Mouse (Mus musculus): Measurements from ENCODE around the gene Ptch1.

DNA sequence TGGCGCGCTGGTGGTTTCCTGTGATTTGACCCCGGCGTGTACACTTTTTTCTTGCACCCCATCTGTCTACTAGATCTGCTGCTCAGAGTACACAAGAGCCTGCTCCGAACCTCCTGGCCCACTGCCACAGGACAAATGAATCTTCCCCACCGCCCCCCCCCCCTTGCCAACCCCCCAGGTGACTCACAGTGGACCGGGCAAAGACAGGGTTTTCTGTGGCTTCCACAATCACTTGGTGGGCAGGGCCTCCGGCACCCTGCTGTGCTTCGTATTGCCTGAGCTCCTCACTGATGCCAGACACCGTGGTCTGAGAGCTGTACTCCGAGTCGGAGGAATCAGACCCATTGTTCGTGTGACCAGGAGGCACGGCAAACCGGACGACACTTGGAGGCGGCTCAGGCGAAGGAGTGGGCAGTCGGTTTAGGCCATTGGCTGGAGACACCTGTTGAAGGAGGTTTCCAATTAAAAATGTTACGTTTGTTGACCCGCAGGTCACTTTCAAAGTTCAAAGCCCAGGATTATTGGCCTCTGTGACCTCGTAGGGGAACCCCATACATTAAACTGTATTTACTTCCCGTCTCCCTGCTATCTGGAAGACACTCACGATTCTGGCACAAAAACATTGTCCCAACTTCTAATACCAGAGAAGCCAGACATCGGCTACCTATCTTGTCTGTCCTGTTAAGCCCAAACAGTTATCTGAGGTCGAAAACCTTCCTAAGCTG lies 59.9 kb downstream of the Ptch1 start:
- TF ChIP-seq POLR2A (IDR thresholded peaks at IDR 0.05; ENCODE audit: insufficient read length, low read depth) (no peak), POLR2AphosphoS2 (IDR thresholded peaks at IDR 0.05; ENCODE audit: insufficient read length, low read depth) (no peak), MAX (IDR thresholded peaks at IDR 0.05; ENCODE audit: low read depth) (no peak), CEBPB (IDR thresholded peaks at IDR 0.05; ENCODE audit: insufficient read depth, poor library complexity, severe bottlenecking) (no peak), TCF12 (IDR thresholded peaks at IDR 0.05; ENCODE audit: insufficient read depth, poor library complexity, severe bottlenecking) (no peak)

Measured in myocyte (in vitro differentiated cells).